Mouse (Mus musculus) liver, embryonic 16.5 days (tissue): ENCODE results near the gene Fam45a. TPM values are rescaled to one million over a fixed set of nuclear protein-coding genes. Genes with fewer than 3 reads are reported as not detected.

Experiments
- ATAC-seq: fragments of 200-750 bp; cut with Nextera tagmentation; 2 replicates; pipeline ENCODE4 v1.8.0; 2017; ENCODE audit warnings: low read depth, mild to moderate bottlenecking, moderate number of reproducible peaks, moderate library complexity
- H3K27ac ChIP-seq: fragments of 300-500 bp; sonication (generic); 2 replicates; pipeline ENCODE4 v1.5.1; 2014; ENCODE audit warnings: mild to moderate bottlenecking, low read length
- H3K27me3 ChIP-seq: fragments of 300-500 bp; sonication (generic); 2 replicates; pipeline ENCODE4 v1.6.1; 2014; ENCODE audit warnings: low read depth, low read length, mixed read lengths; ENCODE audit not compliant: control insufficient read depth, insufficient read depth
- H3K36me3 ChIP-seq: fragments of 300-500 bp; sonication (generic); 2 replicates; pipeline ENCODE4 v1.6.1; 2014; ENCODE audit warnings: mild to moderate bottlenecking; ENCODE audit not compliant: control insufficient read depth, insufficient read depth
- H3K4me1 ChIP-seq: fragments of 300-500 bp; sonication (generic); 2 replicates; pipeline ENCODE4 v1.6.1; 2014; ENCODE audit warnings: low read depth, low read length, mixed read lengths; ENCODE audit not compliant: control insufficient read depth
- H3K4me2 ChIP-seq: fragments of 300-500 bp; sonication (generic); 2 replicates; pipeline ENCODE4 v1.6.1; 2014; ENCODE audit warnings: low read depth, low read length, mixed read lengths
- H3K4me3 ChIP-seq: fragments of 300-500 bp; sonication (generic); 2 replicates; pipeline ENCODE4 v1.5.1; 2014; ENCODE audit warnings: low read depth, mild to moderate bottlenecking, low read length
- H3K9ac ChIP-seq: fragments of 300-500 bp; sonication (generic); 2 replicates; pipeline ENCODE4 v1.6.1; 2014; ENCODE audit warnings: low read depth, low read length
- H3K9me3 ChIP-seq: fragments of 300-500 bp; sonication (generic); replicated peaks from 2 replicates; pipeline ENCODE4 v1.6.1; 2016; ENCODE audit warnings: low read length; ENCODE audit not compliant: control insufficient read depth
- WGBS: fragments of 180-500 bp; shearing (Covaris S2); extraction: QIAGEN DNeasy Blood & Tissue Kit; methylation state at CpG from one replicate; pipeline ENCODE4 v1.1.7; 2014; ENCODE audit not compliant: insufficient replicate concordance; 5-methylcytosine and 5-hydroxymethylcytosine counted together
- polyA plus RNA-seq: library from polyadenylated mRNA; unstranded; fragments of >200 nt; fragmentation: Nextera tagmentation; extraction: Ambion mirVana; gene quantifications from 2 replicates; pipeline ENCODE4 v1.2.1, GENCODE M21; 2015

Gene Fam45a
- polyA plus RNA-seq, 1 experiment from 2014 or later = 21.1 TPM

DNA sequence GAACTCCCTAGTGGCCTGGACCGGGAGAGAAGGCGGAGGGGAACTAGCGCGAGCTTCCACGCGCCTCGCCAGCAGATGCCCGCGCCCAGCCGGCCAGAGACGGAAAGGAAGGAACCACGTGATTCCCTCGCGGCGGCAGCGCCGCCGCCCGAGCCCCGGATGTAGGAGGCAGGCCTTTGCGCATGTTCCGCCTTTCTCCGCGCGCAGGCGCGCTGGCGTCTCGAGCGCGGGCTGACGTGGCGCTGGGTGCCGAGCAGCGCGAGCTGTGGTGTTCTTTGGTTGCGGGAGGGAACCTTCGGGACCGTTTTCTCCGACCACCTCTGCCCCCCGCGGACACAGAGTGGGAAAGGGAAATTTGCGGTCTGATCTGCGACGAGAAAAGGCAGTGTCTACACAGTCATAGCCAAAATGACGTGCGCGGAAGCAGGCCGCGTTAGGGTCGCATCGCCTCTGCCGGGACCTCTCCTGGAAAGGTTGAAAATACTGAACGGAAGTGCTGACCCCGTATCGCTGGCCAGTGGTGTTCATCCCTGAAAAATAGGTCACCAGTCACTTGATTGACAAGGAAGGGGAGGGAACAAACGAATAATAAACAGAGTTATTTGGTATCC lies 20.7 kb upstream of the Fam45a start, which contains the start of gene Eif3a:
Gene Eif3a, minus strand, starts transcription at position 108 of the 611 bp plus-strand sequence.
- H3K9me3 ChIP-seq = no peaks in the 10 kb centered on the region
- peak within 1 kb of the TSS; percentile 100 for H3K9ac ChIP-seq
- no peaks in the 10 kb centered on the region for H3K27me3 ChIP-seq
- peak within 1 kb of the TSS; percentile 99 for H3K27ac ChIP-seq
- H3K4me3 ChIP-seq = peak within 1 kb of the TSS; percentile 100
- no peaks in the 10 kb centered on the region for H3K36me3 ChIP-seq
- ATAC-seq = peak; percentile 93
- H3K4me2 ChIP-seq = peak within 1 kb of the TSS; percentile 87
- under 1% methylated on average over 57 of the region's 57 CpGs for WGBS
- H3K4me1 ChIP-seq = peaks cover 16% of the 10 kb centered on the region

DNA sequence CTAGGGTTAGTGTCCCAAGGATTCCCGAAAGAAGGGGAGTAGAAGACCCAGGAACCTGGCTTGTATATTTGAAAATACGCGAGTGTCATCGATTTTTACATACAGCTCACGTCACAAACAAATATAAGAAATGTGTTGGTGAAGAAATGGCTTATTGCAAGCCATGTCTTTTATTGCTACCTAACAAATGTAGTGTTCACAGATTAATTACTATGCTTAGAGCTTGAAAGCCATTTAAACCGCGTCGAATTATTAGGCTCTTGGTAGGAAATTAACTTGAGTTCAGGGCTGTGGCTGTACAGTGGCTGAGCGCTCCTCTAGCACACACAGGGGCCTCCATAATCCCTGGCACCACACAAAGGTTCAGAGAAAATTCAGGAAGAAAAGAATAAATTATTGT lies 20.2 kb upstream of the Fam45a start:
- no peak for ATAC-seq
- 16% methylated on average over 9 of the region's 9 CpGs for WGBS
- H3K4me1 ChIP-seq = peaks cover 11% of the 10 kb centered on the region
- no peaks in the 10 kb centered on the region for H3K36me3 ChIP-seq
- peak overlapping the region; percentile 100 for H3K4me3 ChIP-seq
- H3K9me3 ChIP-seq = no peaks in the 10 kb centered on the region
- H3K4me2 ChIP-seq = peak overlapping the region; percentile 87
- peak overlapping the region; percentile 99 for H3K27ac ChIP-seq
- no peaks in the 10 kb centered on the region for H3K27me3 ChIP-seq
- peak overlapping the region; percentile 100 for H3K9ac ChIP-seq

DNA sequence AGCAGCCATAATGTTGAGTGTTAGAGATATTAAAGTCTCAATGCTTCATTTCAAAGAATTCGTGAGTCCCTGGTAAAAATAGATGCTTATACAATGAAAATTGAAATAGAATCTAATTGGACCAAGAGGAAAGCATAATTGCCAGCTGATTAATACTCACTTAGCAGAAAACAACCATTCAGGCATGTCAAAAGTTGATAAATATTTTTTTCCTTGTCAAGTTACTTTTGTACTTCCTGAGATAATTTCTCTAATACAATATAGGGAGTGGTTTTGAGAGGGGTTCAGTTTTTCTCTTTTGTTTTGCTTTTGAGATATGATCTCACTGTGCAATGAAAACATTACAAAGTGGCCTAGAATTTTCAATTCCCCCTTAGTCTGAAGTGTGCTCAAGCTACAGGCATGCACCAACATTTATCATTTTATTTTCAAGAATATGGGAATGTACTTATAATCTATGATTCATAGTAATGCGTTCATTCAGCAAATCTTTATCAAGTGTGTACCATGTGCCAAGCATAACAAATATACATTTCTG lies 18.1 kb upstream of the Fam45a start:
- Histone ChIP-seq H3K9ac (no peak overlapping the region), H3K4me1 (peaks cover 8% of the 10 kb centered on the region), H3K9me3 (no peaks in the 10 kb centered on the region), H3K27ac (no peak overlapping the region), H3K4me3 (no peak overlapping the region), H3K36me3 (no peaks in the 10 kb centered on the region), H3K27me3 (no peaks in the 10 kb centered on the region), H3K4me2 (no peak overlapping the region)
- 54% methylated on average over 2 of the region's 2 CpGs for WGBS
- ATAC-seq = no peak

DNA sequence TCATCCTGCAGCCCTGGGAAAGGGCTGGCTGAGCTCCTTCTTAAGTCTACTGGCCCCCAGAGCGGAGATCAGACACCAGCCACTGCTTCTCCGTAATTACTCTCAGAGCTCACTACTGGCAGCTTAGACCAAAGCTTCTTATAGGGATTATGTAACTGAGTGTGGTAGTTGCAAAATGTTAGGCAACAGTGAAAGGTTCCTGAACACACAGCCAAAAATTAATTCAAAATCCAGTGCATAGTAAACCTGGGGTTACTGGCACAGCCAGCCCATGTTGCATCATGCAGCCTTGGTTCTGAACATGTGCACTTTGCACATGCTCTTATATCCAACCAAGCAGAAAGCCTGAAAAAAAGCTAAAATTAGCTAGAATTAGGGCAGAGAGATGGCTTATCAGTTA lies 16.1 kb upstream of the Fam45a start:
- Histone ChIP-seq H3K4me3 (no peak overlapping the region), H3K4me2 (no peak overlapping the region), H3K36me3 (no peaks in the 10 kb centered on the region), H3K9ac (no peak overlapping the region), H3K27me3 (no peaks in the 10 kb centered on the region), H3K9me3 (no peaks in the 10 kb centered on the region), H3K4me1 (peaks cover 22% of the 10 kb centered on the region), H3K27ac (peak overlapping the region; percentile 67; the same call in 1 of the 2 replicates)
- WGBS = 81% methylated on average over 2 of the region's 2 CpGs
- ATAC-seq = peak; percentile 1; the same call in 1 of the 2 replicates

DNA sequence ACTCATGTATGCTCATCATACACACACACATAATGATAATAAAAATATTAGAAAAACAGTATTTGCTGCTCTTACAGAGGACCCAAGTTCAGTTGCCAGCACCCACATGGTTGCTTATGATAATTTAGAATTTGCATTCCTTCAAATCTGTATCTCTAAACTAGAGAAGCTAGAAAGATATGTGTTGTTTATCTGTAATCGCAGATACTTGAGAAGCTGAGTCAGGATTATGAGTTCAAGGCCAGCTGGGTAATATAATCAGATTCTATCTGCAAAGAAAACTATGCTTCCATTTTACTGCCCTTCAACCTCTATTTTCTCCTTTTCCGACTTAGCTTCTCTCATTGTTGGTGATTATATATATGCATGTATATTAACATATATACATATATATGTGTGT lies 14.0 kb upstream of the Fam45a start:
- 80% methylated on average over 2 of the region's 2 CpGs for WGBS
- Histone ChIP-seq H3K9ac (no peak overlapping the region), H3K4me1 (peaks cover 25% of the 10 kb centered on the region), H3K36me3 (no peaks in the 10 kb centered on the region), H3K27me3 (no peaks in the 10 kb centered on the region), H3K9me3 (no peaks in the 10 kb centered on the region), H3K4me2 (no peak overlapping the region), H3K27ac (no peak overlapping the region), H3K4me3 (no peak overlapping the region)
- no peak for ATAC-seq

DNA sequence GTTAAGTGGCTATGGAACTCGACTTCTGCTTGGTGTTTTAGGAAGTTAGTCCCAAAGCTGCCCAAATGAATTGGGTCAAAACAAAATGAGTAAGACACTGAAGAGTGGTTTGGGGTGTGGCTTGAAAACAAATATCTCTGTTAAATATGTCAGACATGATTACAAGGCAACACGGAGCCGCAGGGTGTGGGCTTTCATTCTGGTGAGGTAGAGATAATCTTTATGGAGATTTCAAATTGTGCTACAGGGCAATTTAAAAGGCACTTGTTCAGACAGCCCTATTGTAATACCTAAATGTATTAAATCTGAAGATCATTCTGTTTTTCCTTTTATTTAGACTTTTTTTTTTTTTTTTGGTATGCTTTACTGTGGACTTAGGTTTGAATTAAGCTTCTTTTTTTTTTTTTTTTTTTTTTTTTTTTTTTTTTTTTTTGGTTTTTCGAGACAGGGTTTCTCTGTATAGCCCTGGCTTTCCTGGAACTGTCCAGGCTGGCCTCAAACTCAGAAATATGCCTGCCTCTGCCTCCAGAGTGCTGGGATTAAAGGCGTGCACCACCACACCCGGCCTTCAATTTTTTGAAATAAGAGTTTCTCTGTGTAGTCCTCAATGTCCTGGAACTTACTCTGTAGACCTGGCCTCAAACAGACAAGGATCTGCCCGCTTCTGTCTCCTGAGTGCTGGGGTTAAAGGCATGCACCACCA lies 11.4 kb upstream of the Fam45a start:
- no peak overlapping the region for H3K4me3 ChIP-seq
- H3K4me1 ChIP-seq = peaks cover 25% of the 10 kb centered on the region
- no peaks in the 10 kb centered on the region for H3K36me3 ChIP-seq
- no peaks in the 10 kb centered on the region for H3K27me3 ChIP-seq
- ATAC-seq = peak; percentile 85
- peak overlapping the region; percentile 52 for H3K4me2 ChIP-seq
- no peak overlapping the region for H3K9ac ChIP-seq
- no peaks in the 10 kb centered on the region for H3K9me3 ChIP-seq
- peak overlapping the region; percentile 89 for H3K27ac ChIP-seq
- WGBS = 25% methylated on average over 7 of the region's 7 CpGs

DNA sequence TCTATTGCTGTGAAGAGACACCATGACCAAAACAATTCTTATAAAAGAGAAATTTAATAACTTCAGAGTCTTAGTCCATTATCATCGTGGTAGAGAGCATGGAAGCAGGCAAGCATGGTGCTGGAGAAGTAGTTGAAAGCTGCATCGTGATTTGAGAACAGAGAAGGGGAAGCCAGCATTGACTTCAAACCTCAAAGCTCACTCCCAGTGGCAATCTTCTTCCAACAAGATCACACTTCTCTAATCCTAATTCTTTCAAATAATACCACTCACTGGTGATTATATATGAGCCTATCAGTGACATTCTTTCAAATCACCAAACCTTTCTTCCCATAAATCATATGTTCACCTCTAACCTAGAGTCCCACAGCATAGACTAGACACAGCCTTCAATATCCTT lies 6.5 kb upstream of the Fam45a start:
- Histone ChIP-seq H3K27ac (no peak overlapping the region), H3K36me3 (no peaks in the 10 kb centered on the region), H3K4me1 (peaks cover 11% of the 10 kb centered on the region), H3K9ac (no peak overlapping the region), H3K9me3 (no peaks in the 10 kb centered on the region), H3K27me3 (no peaks in the 10 kb centered on the region), H3K4me2 (no peak overlapping the region), H3K4me3 (no peak overlapping the region)
- no peak for ATAC-seq
- WGBS = 32% methylated on average over 2 of the region's 2 CpGs

DNA sequence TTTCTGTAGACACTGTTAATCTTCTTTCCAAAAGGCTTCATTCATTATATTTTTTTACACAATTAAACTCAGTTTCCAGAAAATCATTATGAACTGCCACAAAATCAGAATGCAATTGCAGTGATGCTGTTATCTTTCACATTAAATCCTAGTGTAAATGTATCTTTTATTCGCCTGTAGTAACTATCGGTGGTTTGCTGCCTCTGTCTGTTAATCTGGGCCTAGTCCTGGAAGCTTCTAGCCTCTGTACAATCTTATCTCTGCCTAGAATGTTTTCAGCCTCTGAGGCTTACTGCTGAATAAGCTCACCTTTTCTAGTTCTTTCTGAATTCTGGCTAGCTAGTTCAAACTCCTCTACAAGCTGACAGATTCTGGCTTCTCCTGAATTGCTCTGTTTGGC lies 1.5 kb upstream of the Fam45a start:
- H3K4me2 ChIP-seq = no peak overlapping the region
- peaks cover 29% of the 10 kb centered on the region for H3K4me1 ChIP-seq
- no peak overlapping the region for H3K9ac ChIP-seq
- H3K36me3 ChIP-seq = no peaks in the 10 kb centered on the region; the same call in 1 of the 2 replicates
- no peak for ATAC-seq
- H3K27me3 ChIP-seq = no peaks in the 10 kb centered on the region
- H3K27ac ChIP-seq = no peak overlapping the region
- no peaks in the 10 kb centered on the region for H3K9me3 ChIP-seq
- 21% methylated on average over 2 of the region's 2 CpGs for WGBS
- H3K4me3 ChIP-seq = no peak overlapping the region

DNA sequence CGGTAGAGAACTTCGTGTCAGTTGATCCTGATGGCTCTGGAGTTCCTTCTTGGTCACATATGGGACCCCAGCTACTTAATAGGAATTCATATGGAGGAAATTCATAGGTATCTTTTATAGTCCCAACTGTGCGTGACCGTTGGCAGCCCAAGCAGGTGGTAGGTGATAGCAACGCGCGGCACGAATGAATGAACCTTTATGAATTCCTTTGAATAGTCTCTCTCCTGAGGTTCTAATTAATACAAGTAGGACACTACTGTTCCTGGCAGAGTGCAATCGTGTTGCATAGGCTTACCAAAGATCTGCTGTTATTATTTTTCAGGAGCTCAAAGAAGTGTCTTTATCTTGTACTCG lies 628 bp downstream of the Fam45a start:
- H3K9me3 ChIP-seq = no peaks in the 10 kb centered on the region
- 10% methylated on average over 10 of the region's 10 CpGs for WGBS
- H3K27me3 ChIP-seq = no peaks in the 10 kb centered on the region
- H3K36me3 ChIP-seq = peaks cover 11% of the 10 kb centered on the region
- H3K4me3 ChIP-seq = peak overlapping the region; percentile 86
- peak overlapping the region; percentile 82 for H3K4me2 ChIP-seq
- H3K4me1 ChIP-seq = peaks cover 29% of the 10 kb centered on the region
- peak overlapping the region; percentile 87 for H3K27ac ChIP-seq
- ATAC-seq = peak; percentile 7; the same call in 1 of the 2 replicates
- H3K9ac ChIP-seq = peak overlapping the region; percentile 89
